Mouse (Mus musculus): ENCODE results near the gene Muc1.
A peak's percentile ranks its signal among the peaks of the same experiment; 100 is the strongest.

DNA sequence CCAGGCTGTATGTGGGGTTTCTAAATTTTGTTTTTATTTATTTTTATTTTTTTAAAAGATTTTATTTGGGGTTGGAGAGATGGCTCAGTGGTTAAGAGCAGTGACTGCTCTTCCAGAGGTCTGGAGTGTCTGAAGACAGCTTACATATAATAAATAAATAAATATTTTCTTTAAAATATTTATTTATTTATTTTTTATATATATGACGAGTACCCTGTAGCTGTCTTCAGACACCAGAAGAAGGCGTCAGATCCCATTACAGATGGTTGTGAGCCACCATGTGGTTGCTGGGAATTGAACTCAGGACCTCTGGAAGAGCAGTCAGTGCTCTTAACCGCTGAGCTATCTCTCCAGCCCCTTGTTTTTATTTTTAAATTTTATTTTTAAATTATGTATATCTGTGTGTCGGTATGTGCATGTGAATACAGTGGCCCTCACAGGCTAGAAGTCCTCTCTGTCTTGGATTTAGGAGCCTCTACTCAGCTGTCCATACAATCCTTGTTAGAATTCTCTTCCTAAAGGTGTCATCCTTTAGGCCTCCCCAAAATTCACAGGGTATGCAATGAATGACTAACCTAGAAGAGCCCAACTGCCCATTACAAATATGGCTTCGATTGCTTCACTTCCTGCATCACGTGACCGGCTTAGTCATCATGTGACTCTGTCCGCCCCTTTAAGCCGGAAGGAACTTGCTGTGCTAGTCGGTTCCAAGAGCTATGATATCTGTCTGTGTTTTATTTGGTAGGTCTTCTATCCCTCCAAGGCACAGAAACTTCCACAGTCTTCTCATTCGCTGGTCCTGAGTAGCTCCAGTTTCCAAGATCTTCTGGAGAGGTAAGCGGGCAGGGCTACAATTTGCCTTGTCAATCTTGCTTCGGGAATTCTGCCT lies 26.4 kb upstream of the Muc1 start, which contains the start of gene Gba:
- TF ChIP-seq POLR2A (IDR thresholded peaks at IDR 0.05; ENCODE audit: low read depth, low read length) (peak; percentile 70), CTCF (IDR thresholded peaks at IDR 0.05; ENCODE audit: borderline replicate concordance, insufficient read depth, low read length) (no peak)
